Mouse (Mus musculus): ENCODE results near the gene Thada.
A peak's percentile ranks its signal among the peaks of the same experiment; 100 is the strongest.

The Thada gene

DNA sequence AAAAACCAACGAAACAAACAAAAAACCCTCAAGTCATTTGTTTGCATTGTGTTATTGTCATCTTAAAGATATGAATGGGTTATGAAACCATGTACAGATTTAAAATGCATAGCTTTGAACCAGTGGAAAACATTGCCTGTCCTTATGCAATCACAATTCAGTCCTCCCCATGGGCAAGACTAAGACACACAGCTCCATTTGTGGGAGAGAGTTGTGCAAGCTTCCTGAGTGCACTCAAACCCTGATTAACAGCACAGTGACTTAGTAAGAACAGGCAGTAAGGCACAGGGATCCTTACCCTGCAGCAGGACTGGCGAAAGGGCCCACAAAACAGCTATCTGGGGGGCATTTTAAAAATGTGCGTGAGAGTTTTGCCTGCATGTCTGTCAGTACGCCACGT is 11.2 kb upstream of the Thada start:
- DNase-seq (ENCODE audit: extremely low spot score, low spot score), result no peak

DNA sequence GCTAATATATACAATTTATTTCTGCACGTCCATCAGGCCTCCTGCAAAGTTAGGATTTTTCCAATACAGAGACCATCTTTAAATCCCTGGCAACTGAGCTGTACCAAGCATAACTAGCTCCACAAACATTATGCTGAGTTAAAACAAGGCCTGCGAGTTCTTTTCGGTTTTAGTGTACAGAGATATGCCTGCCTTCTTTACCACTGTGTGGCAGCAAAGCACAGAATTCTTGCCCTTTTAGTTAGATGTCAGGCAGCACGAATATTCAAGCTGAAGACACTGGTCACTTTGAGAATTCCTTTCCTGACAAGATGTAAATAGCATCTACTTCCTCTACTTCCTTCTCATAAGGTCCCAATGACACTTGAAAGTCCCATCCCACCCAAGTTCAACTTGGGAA is 8.3 kb upstream of the Thada start:
- no peak for DNase-seq (ENCODE audit: extremely low spot score, low spot score)

DNA sequence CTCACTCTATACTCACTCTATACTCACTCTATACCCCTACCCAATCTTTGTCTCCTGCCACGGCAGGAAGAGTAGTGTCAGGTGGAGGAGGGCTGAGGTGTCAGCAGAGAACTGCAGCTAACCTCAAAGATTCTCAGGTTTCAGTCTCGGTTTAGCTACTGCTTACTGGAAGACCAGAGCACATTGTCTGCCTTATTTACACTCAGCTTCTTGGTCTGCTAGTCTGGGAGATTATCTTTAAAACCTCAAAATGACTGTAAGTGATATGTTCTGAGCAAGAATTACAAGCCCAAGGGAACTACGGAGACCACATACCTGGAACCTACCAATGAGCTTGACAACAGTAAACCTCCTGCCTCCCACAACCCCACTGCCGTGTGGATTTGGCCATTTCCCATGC is 31.0 kb downstream of the Thada start:
- no peak for DNase-seq (ENCODE audit: extremely low spot score, low spot score)

DNA sequence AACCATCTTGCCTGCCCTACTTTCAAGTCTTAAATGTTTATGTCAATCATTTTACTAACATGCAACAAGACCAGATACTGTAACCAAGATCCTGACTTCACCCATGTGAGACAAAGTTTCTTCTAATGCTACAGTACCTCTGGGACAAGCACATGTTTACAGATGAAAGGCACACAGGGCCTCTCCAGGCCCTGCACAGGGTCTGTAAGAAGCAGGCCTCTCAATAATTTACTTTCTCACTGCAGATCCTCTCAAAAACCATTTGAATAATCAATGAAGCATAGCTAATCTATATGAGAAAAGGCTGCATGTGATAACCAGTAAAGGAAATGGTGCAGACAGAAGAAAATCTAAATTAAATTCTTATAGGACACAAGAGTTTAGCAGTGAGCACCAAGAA is 31.8 kb downstream of the Thada start:
- no peak for DNase-seq (ENCODE audit: extremely low spot score, low spot score)

DNA sequence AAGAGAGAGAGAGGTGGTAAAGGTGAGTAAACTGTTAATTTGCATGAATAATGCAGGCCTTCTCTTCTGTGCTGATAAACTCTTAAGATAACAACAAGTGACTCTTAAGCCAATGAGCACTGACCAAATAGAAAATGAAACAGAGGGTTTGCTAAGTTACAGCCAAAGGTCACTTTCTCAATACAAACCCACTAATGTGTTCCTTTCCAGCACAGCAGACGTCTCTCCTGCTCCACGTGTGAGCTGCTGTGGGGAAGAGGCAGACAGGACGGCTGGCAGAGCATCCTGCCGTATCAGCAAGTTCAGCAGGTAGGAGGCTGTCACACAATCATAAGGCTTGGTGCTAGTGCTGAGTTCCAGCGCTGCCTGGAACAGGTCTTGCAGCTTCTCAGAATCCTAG is 34.0 kb downstream of the Thada start:
- no peak for DNase-seq (ENCODE audit: extremely low spot score, low spot score)

DNA sequence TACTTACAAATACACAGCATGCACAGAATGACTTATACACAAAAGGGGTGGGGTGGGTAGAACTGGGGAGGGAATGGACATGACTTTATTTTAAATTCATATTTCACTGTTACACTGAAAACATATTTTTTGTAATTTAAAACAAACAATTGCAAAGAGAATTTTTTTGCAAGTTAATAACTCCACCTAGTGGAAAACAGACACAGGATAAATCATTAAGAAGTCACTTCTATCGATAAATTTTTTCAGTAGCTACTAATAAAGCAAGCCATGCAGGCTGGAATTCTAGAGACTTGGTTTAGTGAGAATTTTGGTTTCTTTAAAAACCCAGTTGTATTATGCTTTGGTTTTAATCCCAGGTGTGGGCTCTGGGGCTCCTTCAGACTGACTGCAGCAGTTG is 41.7 kb downstream of the Thada start:
- no peak for DNase-seq (ENCODE audit: extremely low spot score, low spot score)

DNA sequence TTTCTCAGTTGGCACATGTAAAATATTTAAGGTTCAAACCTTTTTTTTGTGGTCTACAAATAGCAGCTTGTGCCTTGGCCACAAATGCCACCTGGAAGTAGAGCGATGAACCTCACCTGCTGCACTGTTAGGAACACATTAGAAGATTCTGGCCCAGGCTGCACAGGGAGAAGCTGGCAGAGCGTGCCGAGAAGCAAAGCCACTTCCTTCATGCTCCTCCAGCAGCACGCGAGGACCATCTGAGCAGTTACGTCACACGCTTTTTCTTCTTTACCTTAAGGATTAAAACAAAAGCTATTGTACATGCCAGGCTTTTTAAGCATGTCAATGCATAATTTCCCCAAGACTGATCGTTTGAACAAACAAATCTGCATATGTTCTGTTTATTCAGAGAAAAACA is 43.1 kb downstream of the Thada start:
- no peak for DNase-seq (ENCODE audit: extremely low spot score, low spot score)

DNA sequence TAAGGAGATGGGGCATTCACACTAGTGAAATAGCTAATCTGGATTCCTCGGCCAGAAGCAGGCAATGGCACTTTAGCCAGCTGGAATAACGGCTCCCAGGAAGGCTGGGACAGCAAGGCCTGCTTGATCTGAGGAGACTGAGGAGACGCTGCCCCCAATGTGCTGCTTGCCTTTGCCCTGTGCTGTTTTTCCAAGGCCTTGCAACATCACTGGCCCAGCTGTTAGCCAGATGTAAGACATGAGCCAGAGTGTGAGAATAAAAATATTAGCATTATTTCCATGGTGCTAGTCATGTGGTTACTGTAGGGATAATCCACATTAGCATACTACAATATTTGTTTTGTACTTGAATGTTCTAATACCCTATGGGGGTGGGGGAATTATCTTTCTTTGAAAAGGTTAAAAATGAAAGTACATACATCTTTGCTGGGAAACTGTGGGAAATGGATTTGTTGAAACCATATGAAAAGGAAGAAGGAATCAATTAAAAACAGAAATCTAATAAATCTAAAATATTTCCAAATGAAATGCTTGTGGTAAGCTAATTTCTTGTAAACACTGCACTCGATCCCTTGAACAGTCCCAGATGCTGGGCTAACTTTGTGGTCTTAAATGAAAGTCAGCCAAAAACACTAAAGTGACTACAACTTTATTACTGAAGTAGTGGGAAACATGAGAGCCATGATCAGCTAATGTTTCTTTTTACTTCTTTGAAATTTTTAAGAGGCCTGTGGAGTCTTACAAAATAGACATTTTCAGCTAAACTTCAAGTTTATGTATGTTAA is 43.8 kb downstream of the Thada start:
- DNase-seq (ENCODE audit: extremely low spot score, low spot score), result no peak

DNA sequence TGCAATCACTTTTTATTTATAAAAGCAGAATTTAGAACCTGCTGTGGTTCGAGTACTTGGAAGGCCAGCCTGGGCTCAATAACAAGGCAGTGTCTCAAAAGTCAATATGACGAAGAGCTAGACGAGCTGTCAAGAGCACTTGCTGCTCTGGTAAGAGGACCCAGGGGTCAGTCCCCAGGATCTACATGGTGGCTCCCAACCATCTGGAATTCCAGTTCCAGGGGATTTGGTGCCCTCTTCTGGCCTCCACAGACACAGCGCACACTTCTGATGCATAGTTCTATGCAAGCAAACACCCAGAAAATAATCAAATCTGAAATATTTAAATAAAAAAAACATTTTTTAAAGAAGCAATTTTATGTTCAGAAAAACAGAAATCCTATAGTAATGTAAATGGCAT is 45.0 kb downstream of the Thada start:
- DNase-seq (ENCODE audit: extremely low spot score, low spot score), result peak; percentile 37

DNA sequence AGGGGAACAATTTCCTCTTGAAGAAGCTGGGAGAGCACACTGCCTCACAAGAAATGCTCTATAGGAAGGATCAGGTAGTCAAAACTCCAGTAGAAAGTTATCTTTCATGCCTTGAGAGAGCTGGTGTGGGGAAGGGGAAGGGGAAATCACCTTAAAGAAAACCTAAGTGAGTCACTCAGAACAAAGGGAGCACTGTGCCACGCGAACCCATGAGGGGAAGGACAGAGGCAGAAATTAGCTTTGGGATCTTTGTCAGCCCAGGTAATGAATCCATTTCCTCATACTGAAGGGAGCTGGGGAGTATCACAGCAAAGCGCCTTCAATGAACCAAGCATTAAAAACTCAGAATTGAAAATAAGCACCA is 45.7 kb downstream of the Thada start:
- DNase-seq (ENCODE audit: extremely low spot score, low spot score), result no peak

DNA sequence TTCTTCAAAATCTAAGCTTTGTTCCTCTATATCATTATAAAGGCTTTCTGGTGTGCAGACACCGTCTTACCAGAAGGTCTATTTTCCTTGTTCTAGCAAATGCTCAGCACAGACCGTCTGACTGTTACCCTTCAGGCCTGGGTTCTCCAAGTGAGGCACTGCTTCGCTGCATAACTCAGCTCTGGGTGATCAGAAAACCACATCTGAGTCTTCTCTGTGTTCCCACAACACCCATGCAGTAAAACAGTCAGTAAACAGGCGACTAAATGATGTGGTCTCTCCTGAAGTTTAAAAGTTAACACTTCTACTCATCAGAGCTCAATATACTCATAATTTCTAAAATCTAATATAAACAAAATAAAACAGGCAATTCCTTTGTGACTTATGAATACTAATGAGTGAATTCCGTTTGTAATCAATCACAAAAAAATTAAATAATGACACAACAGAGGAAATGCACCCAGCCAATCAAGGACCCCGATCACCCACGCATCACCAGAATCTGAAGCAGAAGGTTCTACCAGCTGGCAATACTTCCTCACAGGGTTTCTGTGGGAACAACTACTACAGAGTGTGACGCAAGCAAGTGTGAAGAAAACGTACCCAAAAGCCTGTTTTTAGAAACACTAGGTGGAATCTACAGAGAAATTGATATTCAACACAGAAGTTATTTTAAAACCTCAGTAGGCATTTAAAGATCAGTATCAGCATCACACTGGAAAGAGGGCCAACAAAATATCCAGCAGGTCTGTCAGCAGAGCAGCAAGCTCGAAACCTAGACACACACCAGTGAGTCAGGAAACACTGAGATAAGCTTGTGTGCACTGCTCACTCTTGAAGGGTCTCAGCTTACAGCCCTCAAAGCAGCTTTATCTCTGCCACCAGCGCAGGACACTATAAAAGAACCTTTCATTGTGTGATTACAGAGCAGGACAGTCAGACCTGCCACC is 46.4 kb downstream of the Thada start:
- no peak for DNase-seq (ENCODE audit: extremely low spot score, low spot score)

DNA sequence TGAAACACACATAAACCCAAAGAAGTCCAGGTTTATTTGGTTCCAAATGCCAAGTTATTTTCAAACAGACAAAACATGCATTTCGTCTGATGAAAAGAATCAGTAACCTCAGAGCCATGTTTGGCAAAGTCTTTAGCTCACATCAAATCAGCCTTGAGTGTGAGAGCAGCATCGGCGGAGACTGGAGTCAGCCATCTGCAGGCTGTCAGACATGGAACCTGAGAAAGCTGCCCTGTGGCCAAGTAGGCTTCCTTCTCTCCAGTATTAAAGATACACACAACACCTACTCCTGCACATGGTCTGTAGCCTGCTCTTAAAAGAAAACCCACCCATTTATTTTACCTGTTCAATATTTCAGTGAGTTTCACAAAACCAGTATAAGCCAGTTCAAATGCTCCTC is 50.1 kb downstream of the Thada start:
- no peak for DNase-seq (ENCODE audit: extremely low spot score, low spot score)

DNA sequence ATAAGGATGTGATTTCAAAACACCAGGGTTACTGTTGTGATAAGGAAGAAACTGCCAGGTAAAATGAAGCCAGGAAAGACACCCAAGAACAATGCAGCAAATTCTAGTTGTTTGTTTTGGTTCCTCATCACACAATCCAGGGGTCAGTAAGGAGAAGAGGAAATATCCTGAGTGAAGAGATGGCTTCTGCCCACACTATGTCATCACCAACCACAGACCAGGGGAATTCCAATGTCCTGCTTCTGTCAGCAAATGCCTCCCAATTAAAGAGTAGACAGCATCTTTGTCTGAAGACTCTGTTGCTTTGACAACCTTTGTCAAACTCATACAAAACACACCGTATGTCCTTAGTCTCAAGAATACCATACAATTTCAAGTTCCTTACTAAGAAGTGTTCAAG is 57.3 kb downstream of the Thada start:
- DNase-seq (ENCODE audit: extremely low spot score, low spot score), result no peak

DNA sequence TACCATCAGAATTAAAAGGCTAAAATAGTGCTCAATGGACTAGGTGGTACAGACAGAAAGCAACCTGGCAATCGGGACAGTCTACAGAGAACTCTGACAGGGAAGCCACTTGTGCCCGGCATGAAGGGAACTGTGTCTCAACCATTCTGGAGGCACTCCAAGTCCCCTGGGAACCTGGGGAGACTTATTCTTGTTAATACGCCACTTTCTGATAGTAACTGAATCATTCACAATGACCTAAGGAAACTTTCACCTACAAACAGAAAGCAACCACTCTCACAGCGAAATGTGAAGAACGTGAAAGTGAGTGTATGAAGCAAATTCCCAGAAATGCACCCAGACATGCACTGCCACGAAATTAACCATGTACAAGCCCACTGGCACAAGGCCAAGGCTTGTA is 60.4 kb downstream of the Thada start:
- DNase-seq (ENCODE audit: extremely low spot score, low spot score), result no peak

DNA sequence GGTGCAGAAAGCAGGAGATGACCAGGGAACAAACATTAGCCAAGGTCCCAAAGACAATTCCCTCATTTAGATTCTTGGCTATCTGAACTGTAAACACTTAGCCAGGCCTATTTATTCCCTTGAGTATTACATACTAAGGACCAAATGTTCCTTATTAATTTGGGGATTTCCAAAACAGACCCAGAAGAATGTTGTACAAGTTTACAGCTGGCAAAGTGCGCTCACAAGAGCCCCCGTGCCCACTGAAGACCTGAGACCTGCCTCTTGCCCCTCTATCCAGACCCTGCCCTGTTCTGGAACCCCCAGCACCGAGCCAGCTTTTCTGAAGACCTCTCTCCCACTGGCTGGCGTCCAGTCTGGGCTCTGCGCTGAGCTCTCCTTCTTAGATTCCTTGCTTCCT is 64.2 kb downstream of the Thada start:
- DNase-seq (ENCODE audit: extremely low spot score, low spot score), result no peak

DNA sequence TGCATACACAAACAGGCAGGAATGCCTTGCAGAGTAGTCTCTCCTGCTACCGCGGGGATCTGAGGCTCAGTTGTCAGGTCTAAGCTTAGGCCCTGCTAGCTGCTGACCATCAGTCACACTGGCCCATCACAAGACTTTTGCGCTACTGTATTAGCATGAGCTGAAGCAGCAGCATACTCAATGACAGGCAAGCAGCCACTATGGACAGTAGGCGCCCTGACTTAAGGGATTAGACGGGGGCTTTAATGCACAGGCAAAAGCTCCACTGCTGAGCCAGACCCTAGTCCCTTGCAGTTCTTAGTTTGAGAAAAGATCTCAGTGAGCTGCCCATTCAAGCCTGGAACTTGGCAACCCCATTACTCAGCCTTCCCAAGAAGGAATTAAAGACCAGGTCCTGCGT is 66.6 kb downstream of the Thada start:
- no peak for DNase-seq (ENCODE audit: extremely low spot score, low spot score)

DNA sequence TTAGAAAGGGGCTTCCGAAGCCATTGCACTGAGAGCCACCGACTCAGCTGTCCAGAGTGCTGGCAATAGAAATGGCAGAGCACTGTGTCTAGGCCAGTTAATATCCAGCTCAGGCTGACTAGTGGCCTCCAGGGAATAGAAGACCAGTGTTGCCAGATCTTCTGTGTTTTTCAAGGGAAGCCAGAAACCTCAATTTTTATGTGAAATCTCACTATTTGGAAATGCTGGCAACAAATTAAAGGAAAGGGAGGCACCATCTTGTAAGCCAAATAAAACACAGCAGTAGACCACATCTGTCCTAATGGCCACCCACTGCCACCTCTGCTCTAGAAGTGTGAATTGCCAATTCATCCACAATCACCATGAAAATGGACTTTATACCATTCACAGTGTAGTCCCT is 76.0 kb downstream of the Thada start:
- no peak for DNase-seq (ENCODE audit: extremely low spot score, low spot score)

DNA sequence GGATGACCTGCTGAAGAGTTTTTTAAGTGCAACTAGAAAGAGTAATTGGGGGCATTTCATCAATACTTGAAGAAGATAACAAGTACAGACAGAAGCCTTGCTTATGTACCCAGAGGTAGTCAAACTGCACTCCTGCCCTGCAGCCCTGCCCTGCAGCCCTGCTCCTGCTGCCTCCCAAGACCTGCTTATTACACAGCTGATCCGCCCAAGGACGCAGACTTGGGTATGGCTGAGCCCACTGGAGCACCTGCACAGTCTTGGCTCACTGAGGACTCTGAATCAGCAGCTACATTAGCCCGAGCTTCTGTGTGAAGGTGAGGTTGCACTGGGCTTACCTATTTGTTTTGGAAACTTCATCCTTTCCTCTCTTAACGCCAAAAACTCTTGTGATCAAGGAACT is 79.8 kb downstream of the Thada start:
- DNase-seq (ENCODE audit: extremely low spot score, low spot score), result no peak

DNA sequence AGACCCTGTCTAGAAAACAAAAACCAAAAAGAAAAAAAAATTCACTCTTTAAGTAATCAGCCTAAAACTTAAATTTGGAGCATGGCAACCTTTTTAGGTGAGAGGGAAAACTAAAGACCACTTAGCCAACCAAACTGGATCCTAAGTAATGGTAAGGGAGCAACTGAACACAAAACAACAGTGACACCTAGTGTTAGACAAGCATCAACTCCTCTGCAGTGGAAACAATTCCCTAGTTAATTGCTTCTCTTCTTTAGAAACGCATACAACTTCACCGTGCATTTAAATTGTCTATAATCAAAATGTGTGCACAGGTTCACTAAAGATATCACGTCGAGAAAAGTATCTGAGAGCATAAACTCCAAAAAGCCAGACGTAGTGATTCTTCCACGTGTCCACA is 80.3 kb downstream of the Thada start:
- no peak for DNase-seq (ENCODE audit: extremely low spot score, low spot score)

DNA sequence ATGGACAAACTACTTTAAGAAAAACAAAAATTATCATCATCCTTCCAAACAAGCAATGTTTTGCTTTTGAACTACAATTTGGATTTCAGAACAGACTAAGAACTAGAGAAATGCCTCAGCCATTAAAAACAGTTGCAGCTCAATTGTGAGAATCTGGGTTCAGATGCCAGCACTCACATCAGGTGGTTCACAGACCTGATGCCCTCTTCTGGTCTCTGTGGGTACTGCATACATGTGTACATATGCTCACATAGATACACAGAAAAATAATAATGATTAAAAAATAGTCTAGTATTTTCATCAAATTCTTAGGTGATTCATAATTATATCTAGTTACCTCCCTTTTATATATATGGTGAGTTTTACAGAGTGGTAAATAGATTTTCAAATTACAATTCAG is 81.3 kb downstream of the Thada start:
- DNase-seq (ENCODE audit: extremely low spot score, low spot score), result no peak

DNA sequence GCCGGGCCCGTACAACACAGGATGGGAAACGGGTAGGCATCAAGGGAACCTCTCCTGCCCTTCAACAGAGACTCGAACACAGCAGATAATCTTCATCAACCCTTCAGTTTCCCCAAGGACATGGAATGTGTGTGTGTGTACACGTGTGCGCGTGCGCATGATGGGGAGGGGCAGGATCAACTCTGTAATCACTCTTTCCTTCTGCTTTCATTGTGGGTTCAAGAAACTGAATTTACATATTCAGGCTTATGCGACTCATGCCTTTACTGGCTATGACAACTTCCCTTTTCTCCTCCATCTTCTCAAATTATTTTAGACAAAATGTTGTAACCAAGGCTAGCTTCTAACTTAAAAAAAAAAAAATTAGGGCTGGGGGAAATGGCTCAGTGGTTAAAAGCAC is 85.7 kb downstream of the Thada start:
- no peak for DNase-seq (ENCODE audit: extremely low spot score, low spot score)

DNA sequence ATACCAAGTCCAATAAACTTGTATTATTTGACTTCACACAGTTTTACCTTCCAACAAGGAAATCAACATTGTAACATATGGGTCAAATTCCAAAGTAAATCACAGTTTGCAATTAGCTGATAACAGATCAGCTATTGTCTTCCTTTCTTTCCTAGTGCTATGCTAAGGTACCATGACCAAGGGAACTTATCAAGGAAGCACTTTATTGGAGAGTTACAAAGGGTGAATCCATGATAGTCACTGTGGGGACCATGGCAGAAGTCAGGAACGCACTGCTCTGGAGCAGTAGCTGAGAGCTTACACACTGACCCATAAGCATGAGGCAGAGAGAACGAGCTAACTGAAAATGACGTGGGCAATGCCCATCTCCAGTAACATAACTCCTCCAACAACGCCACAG is 89.1 kb downstream of the Thada start:
- no peak for DNase-seq (ENCODE audit: extremely low spot score, low spot score)
